Mouse (Mus musculus) thymus, postnatal 25 days (tissue): Measurements from ENCODE around the gene Kcnab3.
A peak's percentile ranks its signal among the peaks of the same experiment; 100 is the strongest.

Experiments used
- DNase-seq: peaks from one replicate; pipeline ENCODE4 v3.0.0; 2022

Gene Kcnab3

DNA sequence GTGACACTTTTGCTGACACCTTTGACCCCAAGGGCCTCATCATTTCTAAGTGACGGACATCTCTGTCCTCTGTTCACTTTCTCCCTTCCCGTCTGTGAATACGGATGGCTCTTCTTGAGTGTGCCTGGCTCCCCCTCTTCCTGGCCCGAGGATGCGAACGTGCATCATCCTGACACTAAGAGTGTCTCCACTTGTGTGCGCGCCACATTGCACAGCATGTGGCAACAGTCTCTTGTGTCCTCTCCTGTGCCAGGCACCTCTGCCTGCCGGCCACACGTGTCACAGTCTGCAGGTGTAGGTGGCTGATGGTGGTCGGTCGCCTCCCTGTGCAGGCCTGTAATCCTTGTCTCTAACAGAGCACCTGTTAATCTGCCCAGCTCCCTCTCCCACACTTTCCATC is 45.5 kb downstream of the Kcnab3 start:
- no peak for DNase-seq

DNA sequence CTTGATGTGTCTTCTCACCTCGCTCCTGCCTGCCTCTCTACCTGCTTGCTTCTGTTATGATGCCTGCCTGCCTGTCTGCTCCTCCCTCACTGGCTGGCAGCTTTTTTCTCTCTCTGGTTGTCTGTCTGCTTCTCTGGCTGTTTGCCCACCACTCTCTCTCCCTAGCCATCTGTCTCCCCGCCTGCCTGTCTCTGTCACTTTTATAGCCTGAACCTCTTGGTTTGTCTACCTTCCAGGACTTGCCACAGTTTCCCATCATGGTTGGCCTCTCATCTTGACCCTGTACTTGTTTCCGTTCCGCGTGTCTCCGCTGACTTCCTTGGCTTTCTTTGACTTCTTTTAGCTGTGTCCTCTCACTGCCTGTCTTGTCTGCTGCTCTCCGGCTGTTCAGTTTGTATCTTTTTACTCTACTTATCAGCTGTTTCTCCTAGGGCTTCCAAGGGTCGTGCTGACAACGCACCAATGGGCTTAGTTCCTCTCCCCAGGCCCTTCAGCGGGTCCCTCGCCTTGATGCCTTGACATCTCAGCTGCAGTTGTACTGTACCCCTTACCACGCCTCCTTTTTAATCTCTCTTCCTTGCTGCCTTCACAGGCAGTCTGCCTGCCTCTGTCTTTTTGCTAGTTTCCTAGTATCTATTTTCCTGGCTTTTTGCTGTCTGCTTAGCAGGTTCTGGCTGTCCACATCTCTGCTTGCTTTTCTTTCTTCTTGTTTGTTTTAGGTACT is 46.2 kb downstream of the Kcnab3 start:
- DNase-seq: peak; percentile 24

DNA sequence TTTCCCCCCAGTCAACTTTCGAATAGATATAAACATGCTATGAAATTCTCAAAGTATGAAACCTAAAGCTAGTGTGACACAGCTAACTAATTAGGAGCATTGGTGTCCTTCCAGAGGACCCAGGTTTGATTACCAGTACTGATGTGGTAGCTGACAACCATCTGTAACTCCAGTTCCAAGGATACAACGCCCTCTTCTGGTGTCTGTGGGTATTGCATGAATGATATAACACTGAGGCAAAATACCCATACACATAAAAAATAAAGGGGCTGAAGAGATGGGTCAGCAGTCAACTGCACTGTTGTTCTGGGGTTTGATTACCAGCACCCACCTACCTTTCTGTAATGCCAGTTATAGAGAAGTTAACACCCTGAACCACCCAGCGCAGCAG is 46.7 kb downstream of the Kcnab3 start:
- DNase-seq: no peak

DNA sequence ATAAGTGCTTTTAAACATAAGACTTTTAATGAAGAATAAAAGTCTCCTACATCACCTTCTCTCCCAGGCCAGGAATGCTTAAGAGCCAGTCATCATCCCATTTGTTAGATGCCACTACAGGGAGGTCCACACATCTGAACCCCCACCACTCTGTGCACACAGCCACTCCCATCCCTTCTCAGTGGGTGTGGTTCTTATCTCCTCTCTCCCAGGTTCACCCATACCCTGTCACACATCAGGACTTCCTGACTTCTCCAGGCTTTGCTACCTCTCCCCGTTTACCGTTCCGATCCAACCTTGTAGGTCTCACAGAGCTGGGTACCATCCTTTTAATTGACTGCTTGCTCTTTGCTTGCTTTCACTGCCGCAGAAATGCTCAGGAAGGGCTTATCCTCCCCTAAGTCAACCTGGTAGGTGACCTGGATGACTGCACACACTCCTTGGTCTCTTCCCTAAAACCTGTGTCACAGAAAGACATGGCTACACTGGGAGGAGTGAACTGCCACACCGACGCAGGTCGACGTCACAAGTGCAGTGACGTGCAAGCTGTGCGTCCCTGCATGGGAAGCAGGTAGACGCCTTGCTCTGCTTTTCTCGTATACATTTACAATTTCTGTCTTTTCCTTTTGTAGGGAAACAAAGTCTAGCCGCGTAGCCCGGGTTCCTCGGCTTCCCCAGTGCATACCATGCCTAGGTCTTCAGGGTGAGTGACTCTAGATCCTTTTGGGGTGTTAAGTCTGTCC is 47.3 kb downstream of the Kcnab3 start:
- DNase-seq: no peak

DNA sequence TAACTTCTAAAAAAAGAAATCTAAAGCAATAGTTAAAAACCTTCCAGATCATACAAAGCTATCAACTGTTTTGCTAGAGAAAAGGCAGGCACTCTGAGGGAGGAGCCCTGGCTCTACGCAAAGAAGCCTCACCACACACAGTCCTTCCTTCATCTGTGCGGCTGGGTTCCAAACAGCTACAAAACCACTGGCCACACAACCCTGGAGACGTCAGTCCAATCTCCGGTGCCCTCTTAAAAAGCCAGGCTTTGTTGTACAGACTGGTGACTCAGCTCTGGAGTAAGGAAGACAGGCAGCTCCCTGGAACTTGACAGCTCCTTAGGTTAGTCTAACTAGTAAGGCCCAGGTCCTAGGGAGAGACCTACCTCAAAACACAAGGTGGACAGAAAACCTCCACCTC is 49.6 kb downstream of the Kcnab3 start:
- DNase-seq: no peak

DNA sequence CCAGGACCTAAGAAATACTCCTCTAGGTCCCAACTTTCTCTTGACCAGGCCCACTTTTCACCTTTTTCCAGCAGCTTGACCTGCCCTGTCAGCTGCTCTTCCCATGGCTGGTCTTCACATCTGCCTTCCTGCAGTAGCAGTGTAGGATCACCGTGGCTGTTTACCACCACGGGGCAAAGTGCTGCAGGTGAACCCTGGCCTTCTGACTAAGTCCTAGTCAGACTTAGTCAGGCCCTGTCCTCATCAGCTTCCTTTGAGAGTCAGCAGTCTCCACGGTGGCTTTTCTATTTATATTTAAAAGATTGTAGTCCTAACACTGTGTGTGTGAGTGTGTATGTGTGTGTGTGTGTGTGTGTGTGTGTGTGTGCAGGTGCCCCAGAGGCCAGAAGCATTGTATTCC is 51.7 kb downstream of the Kcnab3 start:
- no peak for DNase-seq

DNA sequence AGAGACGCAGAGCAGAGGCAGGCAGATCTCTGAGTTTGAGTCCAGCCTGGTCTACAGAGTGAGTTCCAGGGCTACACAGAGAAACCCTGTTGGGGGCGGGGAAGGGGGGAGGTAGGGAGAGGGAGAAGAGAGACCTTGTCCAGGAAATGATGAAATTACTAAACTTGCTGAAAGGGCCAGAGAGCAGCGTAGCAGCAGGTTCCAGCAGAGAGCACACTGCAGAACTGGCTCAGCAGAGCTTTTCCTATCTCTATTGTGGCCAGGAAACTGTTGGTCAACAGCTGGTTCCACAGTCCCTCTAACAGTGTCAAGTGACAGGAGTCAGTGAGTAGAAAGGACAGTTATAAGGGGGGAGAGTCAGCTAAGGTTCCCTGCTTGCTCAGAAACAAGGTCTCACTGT is 53.5 kb downstream of the Kcnab3 start:
- no peak for DNase-seq

DNA sequence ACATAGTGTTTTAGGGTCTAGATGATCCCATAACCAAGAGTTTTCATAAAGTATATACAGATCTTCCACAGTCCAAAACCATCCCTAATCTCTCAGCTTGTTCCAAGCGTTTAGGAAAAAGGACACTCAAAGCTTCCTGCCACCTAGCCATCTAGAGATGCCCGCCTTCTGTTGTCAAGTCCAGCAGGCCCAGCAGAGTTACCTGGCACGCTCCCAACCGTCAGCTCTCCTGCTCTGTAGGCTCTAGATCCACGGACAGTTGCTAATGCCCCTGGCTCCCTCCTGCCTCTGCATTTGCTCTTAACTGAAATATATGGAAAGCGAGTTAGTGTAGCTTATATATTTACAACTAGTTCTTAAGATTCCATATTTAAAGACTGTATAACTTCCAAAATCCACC is 55.3 kb downstream of the Kcnab3 start:
- DNase-seq: no peak
